Mouse (Mus musculus) bone marrow macrophage, adult 2 months (primary cell): ENCODE data around the gene Atad2b.

ENCODE experiments used
- CTCF ChIP-seq: IDR thresholded peaks from 2 replicates; pipeline ENCODE4 v1.5.1; 2012; ENCODE audit warnings: low read depth, mild to moderate bottlenecking, low read length, moderate library complexity
- POLR2A ChIP-seq: IDR thresholded peaks from 2 replicates; pipeline ENCODE4 v1.6.1; 2012; ENCODE audit warnings: mild to moderate bottlenecking, low read depth, low read length, borderline replicate concordance

GRCm38 (mm10) chr12:4878296-4878783 lies 38.8 kb upstream of the Atad2b start:
- TF ChIP-seq POLR2A (no peak), CTCF (no peak)
